Mouse (Mus musculus) liver, embryonic 14.5 days (tissue): ENCODE data around the gene Pla2g12b. TPM values are rescaled to one million over a fixed set of nuclear protein-coding genes. Genes with fewer than 3 reads are reported as not detected.

Experiments used
- ATAC-seq: fragments of 200-750 bp; cut with Nextera tagmentation; 2 replicates; pipeline ENCODE4 v1.8.0; 2017; ENCODE audit warnings: moderate number of reproducible peaks, mild to moderate bottlenecking, moderate library complexity; ENCODE audit not compliant: insufficient read depth
- DNase-seq, 3 experiments: peaks; one replicate each; pipeline ENCODE4 v3.0.0-alpha.2; 2012 to 2013; ENCODE audit warnings: low read depth in 3 of 3, low spot score in 3 of 3
- H3K27ac ChIP-seq: fragments of 300-500 bp; sonication (generic); 2 replicates; pipeline ENCODE4 v1.5.1; 2014; ENCODE audit warnings: moderate library complexity, mild to moderate bottlenecking, control low read depth, inconsistent platforms
- H3K27me3 ChIP-seq: fragments of 300-500 bp; sonication (generic); 2 replicates; pipeline ENCODE4 v1.6.1; 2014; ENCODE audit warnings: mild to moderate bottlenecking, low read length, moderate library complexity; ENCODE audit not compliant: control insufficient read depth, insufficient read depth
- H3K36me3 ChIP-seq: fragments of 300-500 bp; sonication (generic); replicated peaks from 2 replicates; pipeline ENCODE4 v1.6.1; 2014; ENCODE audit warnings: low read depth; ENCODE audit not compliant: control insufficient read depth, insufficient read depth
- H3K4me1 ChIP-seq, 2 experiments: fragments of 200-500 bp in 1 of 2; fragments of 300-500 bp in 1 of 2; sonication (generic) in 1 of 2; replicated peaks; 2 replicates each; pipeline ENCODE4 v1.6.1; 2012 to 2014; ENCODE audit warnings: antibody characterized with exemption in 1 of 2, inconsistent platforms in 1 of 2, low read length in 1 of 2; ENCODE audit not compliant: control insufficient read depth in 2 of 2, insufficient read depth in 2 of 2
- H3K4me2 ChIP-seq: fragments of 300-500 bp; sonication (generic); 2 replicates; pipeline ENCODE4 v1.6.1; 2014; ENCODE audit warnings: low read depth, mild to moderate bottlenecking, control low read depth, moderate library complexity
- H3K4me3 ChIP-seq, 2 experiments: fragments of 200-500 bp in 1 of 2; fragments of 300-500 bp in 1 of 2; sonication (generic) in 1 of 2; 2 replicates each; pipeline ENCODE4 v1.5.1; 2012 to 2014; ENCODE audit warnings: low read depth in 2 of 2, low read length in 2 of 2, mild to moderate bottlenecking in 2 of 2, control low read depth in 1 of 2, inconsistent platforms in 1 of 2, moderate library complexity in 1 of 2; ENCODE audit not compliant: insufficient read depth in 1 of 2
- H3K9ac ChIP-seq: fragments of 300-500 bp; sonication (generic); replicated peaks from 2 replicates; pipeline ENCODE4 v1.6.1; 2014; ENCODE audit warnings: mild to moderate bottlenecking, control low read depth, moderate library complexity
- H3K9me3 ChIP-seq: fragments of 300-500 bp; sonication (generic); 2 replicates; pipeline ENCODE4 v1.6.1; 2016; ENCODE audit warnings: low read length, mixed read lengths; ENCODE audit not compliant: control insufficient read depth
- CTCF ChIP-seq: IDR thresholded peaks from 2 replicates; pipeline ENCODE4 v1.5.1; 2016; ENCODE audit warnings: antibody characterized with exemption, low read depth, control low read depth
- EP300 ChIP-seq: IDR thresholded peaks from 2 replicates; pipeline ENCODE4 v1.6.1; 2016; ENCODE audit warnings: antibody characterized with exemption, low read depth
- WGBS: fragments of 180-500 bp; shearing (Covaris S2); extraction: QIAGEN DNeasy Blood & Tissue Kit; methylation state at CpG from one replicate; pipeline ENCODE4 v1.1.7; 2014; ENCODE audit not compliant: insufficient replicate concordance; 5-methylcytosine and 5-hydroxymethylcytosine counted together
- polyA plus RNA-seq, 2 experiments: library from polyadenylated mRNA; depleted of rRNA in 1 of 2; stranded (reverse) in 1 of 2; unstranded in 1 of 2; fragments of >200 nt; fragmentation: Nextera tagmentation in 1 of 2; extraction: Ambion mirVana in 1 of 2; gene quantifications; 2 replicates each; pipeline versions ENCODE4 v1.2.1 to v1.2.3; 2012 to 2014

The Pla2g12b gene
- polyA plus RNA-seq, 2 experiments = 21.6 to 43.9 TPM

- TF ChIP-seq CTCF (no peak), EP300 (no peak)
- H3K36me3 ChIP-seq = peaks cover 9% of the 10 kb centered on the region
- no peak overlapping the region for H3K9ac ChIP-seq
- H3K4me1 ChIP-seq = peaks cover 6 to 8% of the 10 kb centered on the region in 2 experiments
- ATAC-seq (no peak), DNase-seq (no peak)
- no peak overlapping the region for H3K27ac ChIP-seq
- WGBS = 80% methylated on average over 3 of the region's 3 CpGs
- H3K4me3 ChIP-seq = no peak overlapping the region
- H3K27me3 ChIP-seq = no peaks in the 10 kb centered on the region
- H3K4me2 ChIP-seq = no peak overlapping the region
- no peaks in the 10 kb centered on the region for H3K9me3 ChIP-seq
Observed at GRCm38 (mm10) chr10:59364551-59364950, 38.9 kb upstream of the Pla2g12b start.

GRCm38 (mm10) chr10:59365804-59366589 is 37.5 kb upstream of the Pla2g12b start:
- DNase-seq = no peak
- Histone ChIP-seq H3K4me2 (no peak overlapping the region), H3K27ac (no peak overlapping the region), H3K4me1 (peaks cover 6 to 8% of the 10 kb centered on the region in 2 experiments), H3K36me3 (peaks cover 15% of the 10 kb centered on the region), H3K9ac (no peak overlapping the region), H3K27me3 (no peaks in the 10 kb centered on the region), H3K4me3 (no peak overlapping the region), H3K9me3 (no peaks in the 10 kb centered on the region)
- 0 out of 2 replicates have a peak, but pooled peaks have one; percentile 35 for ATAC-seq
- WGBS = 70% methylated on average over 5 of the region's 5 CpGs
- TF ChIP-seq EP300 (no peak), CTCF (no peak)

GRCm38 (mm10) chr10:59366746-59367145 is 36.7 kb upstream of the Pla2g12b start:
- Histone ChIP-seq H3K27ac (no peak overlapping the region), H3K4me2 (no peak overlapping the region), H3K4me3 (no peak overlapping the region), H3K4me1 (peaks cover 6 to 8% of the 10 kb centered on the region in 2 experiments), H3K27me3 (no peaks in the 10 kb centered on the region), H3K9me3 (no peaks in the 10 kb centered on the region), H3K9ac (no peak overlapping the region), H3K36me3 (peaks cover 15% of the 10 kb centered on the region)
- 87% methylated on average over 4 of the region's 4 CpGs for WGBS
- DNase-seq (no peak), ATAC-seq (no peak)
- TF ChIP-seq EP300 (no peak), CTCF (no peak)

- Histone ChIP-seq H3K27ac (no peak overlapping the region), H3K36me3 (peaks cover 15% of the 10 kb centered on the region)
- DNase-seq = no peak
Observed at GRCm38 (mm10) chr10:59367206-59367605, 36.3 kb upstream of the Pla2g12b start.

GRCm38 (mm10) chr10:59368729-59369128 is 34.7 kb upstream of the Pla2g12b start:
- H3K36me3 ChIP-seq = peaks cover 20% of the 10 kb centered on the region
- ATAC-seq (no peak), DNase-seq (no peak)
- 74% methylated on average over 8 of the region's 8 CpGs for WGBS
- no peak overlapping the region for H3K4me2 ChIP-seq
- H3K4me3 ChIP-seq = no peak overlapping the region
- H3K27me3 ChIP-seq = no peaks in the 10 kb centered on the region
- H3K9me3 ChIP-seq = no peaks in the 10 kb centered on the region
- no peak for TF ChIP-seq CTCF
- TF ChIP-seq EP300 = no peak
- no peak overlapping the region for H3K27ac ChIP-seq
- peaks cover 0 to 4% of the 10 kb centered on the region in 2 experiments; a peak in 2 of 4 replicates for H3K4me1 ChIP-seq
- no peak overlapping the region for H3K9ac ChIP-seq

More at GRCm38 (mm10) chr10:59367206-59367605, 36.3 kb upstream of the Pla2g12b start:
- Histone ChIP-seq H3K4me2 (no peak overlapping the region), H3K4me3 (no peak overlapping the region), H3K4me1 (peaks cover 6 to 8% of the 10 kb centered on the region in 2 experiments), H3K9me3 (no peaks in the 10 kb centered on the region), H3K9ac (no peak overlapping the region), H3K27me3 (no peaks in the 10 kb centered on the region)
- TF ChIP-seq EP300 (no peak), CTCF (no peak)
- no peak for ATAC-seq
- 69% methylated on average over 4 of the region's 4 CpGs for WGBS
